Mouse (Mus musculus) hindbrain, embryonic 11.5 days (tissue): ENCODE measurements around the gene Ahdc1. TPM values are rescaled to one million over a fixed set of nuclear protein-coding genes. Genes with fewer than 3 reads are reported as not detected.

Experiments used
- ATAC-seq: fragments of 200-750 bp; cut with Nextera tagmentation; 2 replicates; pipeline ENCODE4 v1.8.0; 2017; ENCODE audit warnings: mild to moderate bottlenecking, moderate TSS enrichment, moderate library complexity; ENCODE audit not compliant: low FRiP score
- DNase-seq: peaks from one replicate; pipeline ENCODE4 v3.0.0-alpha.2; 2015; ENCODE audit warnings: low spot score
- H3K27ac ChIP-seq: fragments of 300-500 bp; sonication (generic); 2 replicates; pipeline ENCODE4 v1.5.1; 2014; ENCODE audit warnings: mild to moderate bottlenecking, low read depth, low read length
- H3K27me3 ChIP-seq: fragments of 300-500 bp; sonication (generic); 2 replicates; pipeline ENCODE4 v1.6.1; 2014; ENCODE audit warnings: mild to moderate bottlenecking, low read length, moderate library complexity, mixed read lengths; ENCODE audit not compliant: control insufficient read depth, insufficient read depth
- H3K36me3 ChIP-seq: fragments of 300-500 bp; sonication (generic); 2 replicates; pipeline ENCODE4 v1.6.1; 2014; ENCODE audit warnings: mild to moderate bottlenecking, low read length, moderate library complexity, mixed read lengths; ENCODE audit not compliant: control insufficient read depth, insufficient read depth
- H3K4me1 ChIP-seq: fragments of 300-500 bp; sonication (generic); replicated peaks from 2 replicates; pipeline ENCODE4 v1.6.1; 2014; ENCODE audit warnings: low read length, mixed read lengths; ENCODE audit not compliant: control insufficient read depth, insufficient read depth
- H3K4me2 ChIP-seq: fragments of 300-500 bp; sonication (generic); replicated peaks from 2 replicates; pipeline ENCODE4 v1.6.1; 2014; ENCODE audit warnings: mild to moderate bottlenecking, low read depth, low read length
- H3K4me3 ChIP-seq: fragments of 300-500 bp; sonication (generic); 2 replicates; pipeline ENCODE4 v1.5.1; 2014; ENCODE audit warnings: low read depth, low read length
- H3K9ac ChIP-seq: fragments of 300-500 bp; sonication (generic); 2 replicates; pipeline ENCODE4 v1.6.1; 2014; ENCODE audit warnings: low read depth, low read length
- H3K9me3 ChIP-seq: fragments of 300-500 bp; sonication (generic); 2 replicates; pipeline ENCODE4 v1.6.1; 2016; ENCODE audit warnings: low read length; ENCODE audit not compliant: control insufficient read depth
- WGBS: fragments of 180-500 bp; shearing (Covaris S2); extraction: QIAGEN DNeasy Blood & Tissue Kit; methylation state at CpG from one replicate; pipeline ENCODE4 v1.1.7; 2014; 5-methylcytosine and 5-hydroxymethylcytosine counted together
- polyA plus RNA-seq: library from polyadenylated mRNA; unstranded; fragments of >200 nt; fragmentation: Nextera tagmentation; extraction: Ambion mirVana; gene quantifications from 2 replicates; pipeline ENCODE4 v1.2.1, GENCODE M21; 2014

Gene Ahdc1
- polyA plus RNA-seq = 6.8 and 9.0 TPM in 2 replicates

DNA sequence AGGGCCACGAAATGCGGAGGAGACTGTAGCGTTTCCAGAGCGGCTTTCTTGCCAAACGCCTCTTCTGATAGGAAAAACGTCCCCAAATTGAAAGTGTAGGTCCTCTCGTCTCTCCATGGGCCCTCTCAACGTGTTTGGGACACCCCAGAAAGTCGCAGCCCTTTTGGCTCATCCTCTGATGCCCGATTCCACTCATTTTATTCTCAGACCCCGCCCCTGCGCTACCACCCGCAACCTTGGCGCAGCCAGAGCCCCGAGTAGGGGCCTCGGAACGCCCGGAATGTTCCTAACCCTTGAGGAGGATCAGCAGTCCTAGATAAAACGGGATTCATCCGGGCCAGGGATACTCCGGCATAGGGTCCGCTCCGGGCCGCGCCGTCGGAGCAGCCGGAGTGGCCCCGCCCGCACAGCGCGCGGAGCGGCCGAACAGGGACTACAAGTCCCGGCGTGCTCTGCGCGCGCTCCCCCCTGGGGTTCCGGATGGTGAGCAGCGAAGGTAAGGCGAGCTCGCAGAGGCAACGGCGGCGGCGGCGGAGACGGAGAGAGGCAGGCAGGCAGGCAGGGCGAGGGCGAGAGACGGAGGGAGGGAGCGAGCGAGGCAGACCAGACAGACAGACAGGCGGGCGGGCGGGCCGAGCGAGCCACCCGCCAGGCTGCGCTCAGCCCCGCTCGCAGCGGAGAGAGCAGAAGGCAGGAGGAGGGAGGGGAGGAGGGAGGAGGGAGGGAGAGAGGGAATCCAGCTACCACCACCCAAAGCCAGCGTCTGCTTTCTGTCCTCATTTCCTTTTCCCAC, at the start of gene Ahdc1:
Gene Ahdc1, plus strand, starts transcription at position 233 of the 793 bp plus-strand sequence.
- Histone ChIP-seq H3K4me2 (peak within 1 kb of the TSS; percentile 85), H3K9ac (peak within 1 kb of the TSS; percentile 98), H3K9me3 (no peaks in the 10 kb centered on the region), H3K4me1 (peaks cover 24% of the 10 kb centered on the region), H3K27ac (peak within 1 kb of the TSS; percentile 93), H3K27me3 (peaks cover 18% of the 10 kb centered on the region), H3K4me3 (peak within 1 kb of the TSS; percentile 97), H3K36me3 (no peaks in the 10 kb centered on the region)
- ATAC-seq = peak; percentile 81
- under 1% methylated on average over 65 of the region's 66 CpGs for WGBS
- DNase-seq = peak; percentile 97

DNA sequence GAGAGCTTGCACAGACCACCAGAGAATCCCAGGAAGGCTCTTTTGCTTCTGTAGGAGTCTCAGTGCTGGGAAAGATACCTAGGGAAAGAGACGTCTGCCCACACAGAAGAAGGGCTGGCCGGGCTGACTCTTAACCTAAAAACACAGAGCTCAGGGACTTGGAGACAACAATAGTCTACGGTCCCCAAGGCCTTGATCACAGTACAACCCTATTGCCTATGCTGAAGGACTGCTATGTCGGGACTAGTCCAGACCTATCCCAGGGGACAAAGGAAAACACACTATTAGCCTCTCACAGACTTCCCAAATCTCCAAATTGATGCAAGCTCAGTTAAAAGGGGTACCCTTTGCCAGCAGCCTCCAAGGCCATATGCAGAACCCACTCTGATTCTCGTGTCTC, 49.2 kb upstream of the Ahdc1 start:
- ATAC-seq (no peak), DNase-seq (no peak)
- Histone ChIP-seq H3K36me3 (no peaks in the 10 kb centered on the region), H3K9ac (no peak overlapping the region), H3K9me3 (no peaks in the 10 kb centered on the region), H3K27me3 (no peaks in the 10 kb centered on the region), H3K27ac (no peak overlapping the region), H3K4me1 (peaks cover 12% of the 10 kb centered on the region), H3K4me3 (no peak overlapping the region), H3K4me2 (no peak overlapping the region)
- 84% methylated on average over 5 of the region's 5 CpGs for WGBS

DNA sequence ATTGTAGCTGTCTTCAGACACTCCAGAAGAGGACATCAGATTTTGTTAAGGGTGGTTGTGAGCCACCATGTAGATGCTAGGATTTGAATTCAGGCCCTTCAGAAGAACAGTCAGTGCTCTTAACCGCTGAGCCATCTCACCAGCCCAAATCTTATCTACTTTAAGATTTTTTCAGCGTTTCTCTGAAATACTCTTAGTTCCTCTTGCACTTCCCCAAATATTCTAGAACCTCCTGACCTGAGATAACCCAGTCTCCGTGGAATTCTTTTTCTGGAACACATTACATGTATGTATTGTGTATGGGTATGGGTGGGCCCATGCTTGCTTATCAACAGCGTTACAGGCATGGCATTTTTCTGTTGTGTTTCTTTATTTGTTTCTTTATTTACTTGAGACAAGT, 48.4 kb upstream of the Ahdc1 start:
- Histone ChIP-seq H3K4me3 (no peak overlapping the region), H3K27ac (no peak overlapping the region), H3K9me3 (no peaks in the 10 kb centered on the region), H3K4me2 (no peak overlapping the region), H3K9ac (no peak overlapping the region), H3K4me1 (peaks cover 12% of the 10 kb centered on the region), H3K27me3 (no peaks in the 10 kb centered on the region), H3K36me3 (no peaks in the 10 kb centered on the region)
- WGBS = 90% methylated on average over 4 of the region's 4 CpGs
- DNase-seq = no peak
- no peak for ATAC-seq

DNA sequence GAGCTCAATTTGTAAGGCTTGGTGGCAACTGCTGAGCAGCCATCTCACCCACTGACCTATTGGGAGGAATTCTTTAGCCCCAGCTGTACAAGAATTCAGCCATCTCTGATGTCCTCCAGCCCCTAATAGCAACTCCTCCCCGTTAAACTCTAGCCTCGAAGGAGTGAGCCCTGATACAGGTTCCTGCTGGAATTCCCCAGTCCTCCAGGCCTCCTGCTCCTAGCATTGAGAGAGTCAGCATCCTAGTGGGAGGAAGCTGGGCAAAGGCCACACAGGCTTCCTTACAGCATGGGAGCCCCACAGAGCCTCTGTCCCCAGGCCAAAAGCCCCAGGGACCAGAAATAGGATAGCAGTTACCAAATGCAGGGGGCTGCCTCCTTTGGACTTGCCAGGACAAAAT, 47.6 kb upstream of the Ahdc1 start:
- Histone ChIP-seq H3K4me2 (no peak overlapping the region), H3K9ac (no peak overlapping the region), H3K36me3 (no peaks in the 10 kb centered on the region), H3K4me1 (peaks cover 12% of the 10 kb centered on the region), H3K27ac (no peak overlapping the region), H3K4me3 (no peak overlapping the region), H3K9me3 (no peaks in the 10 kb centered on the region), H3K27me3 (no peaks in the 10 kb centered on the region)
- DNase-seq (no peak), ATAC-seq (no peak)
- WGBS = 53% methylated on average over 2 of the region's 2 CpGs

DNA sequence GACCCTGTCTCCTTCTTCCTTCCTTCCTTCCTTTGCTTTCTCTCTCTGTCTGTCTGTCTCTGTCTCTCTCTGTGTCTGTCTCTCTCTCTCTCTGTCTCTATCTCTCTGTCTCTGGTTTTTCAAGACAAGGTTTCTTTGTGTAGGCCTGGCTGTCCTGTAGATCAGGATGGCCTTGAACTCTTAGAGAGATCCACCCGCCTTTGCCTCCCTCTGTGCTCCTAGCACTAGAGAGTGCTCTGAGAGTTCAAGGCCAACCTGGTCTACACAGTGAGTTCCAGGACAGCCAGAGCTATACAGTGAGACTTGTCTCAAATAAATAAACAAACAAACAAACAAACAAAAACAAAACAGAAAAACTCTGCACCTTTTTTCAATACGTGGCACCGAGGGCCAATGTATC, 47.0 kb upstream of the Ahdc1 start:
- Histone ChIP-seq H3K36me3 (no peaks in the 10 kb centered on the region), H3K27ac (no peak overlapping the region), H3K27me3 (no peaks in the 10 kb centered on the region), H3K9me3 (no peaks in the 10 kb centered on the region), H3K4me3 (no peak overlapping the region), H3K9ac (no peak overlapping the region), H3K4me2 (no peak overlapping the region), H3K4me1 (peaks cover 8% of the 10 kb centered on the region)
- 35% methylated on average over 3 of the region's 3 CpGs for WGBS
- no peak for ATAC-seq
- no peak for DNase-seq

DNA sequence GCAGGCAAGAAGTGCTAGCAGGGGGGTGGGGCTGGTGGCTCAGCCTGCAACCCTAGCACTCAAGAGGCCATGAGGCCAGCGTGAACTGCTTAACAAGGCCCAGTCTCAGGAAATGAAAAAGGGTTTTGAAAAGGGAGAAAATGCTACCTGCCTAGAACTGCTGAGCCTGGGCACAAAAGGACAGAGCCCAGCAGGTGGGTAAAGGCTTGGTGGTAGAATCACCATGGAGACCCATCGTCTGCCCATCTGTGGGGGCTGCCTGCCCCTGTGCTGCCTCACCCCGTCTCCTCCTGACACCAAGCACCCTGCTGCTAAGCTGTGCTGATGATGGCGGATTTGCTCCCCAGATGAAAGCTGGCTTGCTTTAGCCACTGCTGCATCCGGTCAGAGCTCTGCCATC, 46.6 kb upstream of the Ahdc1 start:
- H3K36me3 ChIP-seq = no peaks in the 10 kb centered on the region
- peaks cover 4% of the 10 kb centered on the region for H3K4me1 ChIP-seq
- no peaks in the 10 kb centered on the region for H3K27me3 ChIP-seq
- WGBS = 18% methylated on average over 5 of the region's 5 CpGs
- H3K27ac ChIP-seq = peak overlapping the region; percentile 31; the same call in 1 of the 2 replicates
- no peaks in the 10 kb centered on the region for H3K9me3 ChIP-seq
- no peak overlapping the region for H3K4me3 ChIP-seq
- DNase-seq = no peak
- H3K4me2 ChIP-seq = no peak overlapping the region
- no peak for ATAC-seq
- 0 out of 2 replicates have a peak overlapping the region, but pooled peaks have one; percentile 7 for H3K9ac ChIP-seq

DNA sequence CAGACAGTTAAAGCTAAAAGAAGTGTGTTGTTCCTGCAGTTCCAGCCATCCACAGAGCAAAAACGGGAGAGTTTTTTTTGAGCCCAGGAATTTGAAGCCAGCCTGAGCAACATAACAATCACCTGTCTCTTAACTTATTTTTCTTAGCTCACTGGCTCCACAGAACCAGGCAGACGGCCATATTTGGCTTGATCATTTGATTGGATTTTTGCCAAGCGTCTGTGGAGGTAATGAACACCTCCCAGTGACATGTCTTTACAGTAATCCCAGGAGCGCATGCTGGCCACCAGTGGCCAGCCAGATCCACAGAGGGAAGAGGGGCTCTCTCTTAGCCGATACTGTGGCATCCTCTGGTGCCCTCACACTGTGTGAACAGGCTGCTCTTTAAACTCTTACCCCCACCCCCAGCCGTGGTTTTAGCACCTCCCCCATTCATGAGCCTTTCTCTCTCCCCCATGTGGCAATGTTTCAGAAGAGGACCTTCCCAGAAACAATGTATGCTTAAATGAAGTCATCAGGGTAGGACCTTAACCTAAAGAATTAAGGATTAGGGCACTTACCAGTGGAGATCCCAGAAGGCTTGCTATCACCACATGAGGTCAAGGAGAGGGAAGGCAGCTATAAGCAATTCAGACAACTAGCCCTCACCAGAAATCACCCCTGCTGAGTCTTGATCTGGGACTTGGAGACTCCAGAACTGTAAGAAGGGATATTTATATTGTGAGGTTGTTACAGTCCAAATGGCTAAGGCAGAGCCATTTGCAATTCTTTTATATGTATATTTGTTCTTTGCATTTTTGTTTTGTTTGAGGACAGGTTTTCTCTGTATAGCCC, 42.7 kb upstream of the Ahdc1 start:
- H3K9me3 ChIP-seq = no peaks in the 10 kb centered on the region
- no peaks in the 10 kb centered on the region for H3K36me3 ChIP-seq
- no peak for ATAC-seq
- DNase-seq = no peak
- no peak overlapping the region for H3K4me2 ChIP-seq
- H3K4me1 ChIP-seq = peaks cover 2% of the 10 kb centered on the region
- 55% methylated on average over 6 of the region's 6 CpGs for WGBS
- no peak overlapping the region for H3K27ac ChIP-seq
- no peak overlapping the region for H3K9ac ChIP-seq
- H3K4me3 ChIP-seq = no peak overlapping the region
- peaks cover 8% of the 10 kb centered on the region; the same call in 1 of the 2 replicates for H3K27me3 ChIP-seq

DNA sequence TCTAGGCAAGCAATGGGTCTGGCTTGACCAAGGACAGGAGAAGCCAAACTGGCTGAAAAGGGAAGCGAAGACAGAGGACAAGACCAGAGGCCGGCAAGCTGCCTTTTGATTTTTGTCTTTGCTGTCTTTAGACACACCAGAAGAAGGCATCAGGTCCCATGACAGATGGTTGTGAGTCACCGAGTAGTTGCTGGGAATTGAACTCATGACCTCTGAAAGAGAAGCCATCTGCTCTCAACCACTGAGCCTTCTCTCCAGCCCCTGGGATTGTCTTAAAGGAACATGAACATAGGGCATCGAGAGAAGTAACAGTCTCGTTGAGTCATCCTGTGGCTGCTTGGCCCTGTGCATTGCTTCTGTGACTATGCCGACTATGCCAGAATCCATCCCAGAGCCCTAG, 39.5 kb upstream of the Ahdc1 start:
- H3K27me3 ChIP-seq = peaks cover 28% of the 10 kb centered on the region
- ATAC-seq = no peak
- WGBS = 76% methylated on average over 6 of the region's 6 CpGs

More for the DNA sequence above, 39.5 kb upstream of the Ahdc1 start:
- H3K27ac ChIP-seq = no peak overlapping the region
- H3K4me2 ChIP-seq = no peak overlapping the region
- H3K36me3 ChIP-seq = no peaks in the 10 kb centered on the region
- no peak for DNase-seq
- no peak overlapping the region for H3K9ac ChIP-seq
- no peak overlapping the region for H3K4me3 ChIP-seq
- no peaks in the 10 kb centered on the region for H3K9me3 ChIP-seq
- H3K4me1 ChIP-seq = peaks cover 10% of the 10 kb centered on the region
